In genomic region chr19:34906772-34907171, GRCm38 (mm10) we compare ENCODE assay signal across 14 mouse cellular contexts.
"Had no signal": no experiment of that assay in that cellular context is flagged by ENCODE, and none has a peak within 500 bp of the region (broad histone marks: within the 10 kb centered on the region; RNA-seq: fewer than 3 reads in every experiment).

No protein-coding gene starts in this region.

- H3K4me2 ChIP-seq: limb, embryonic 15.5 days; liver, embryonic 12.5 days; lung, embryonic 14.5 days; neural tube, embryonic 13.5 days had no signal

- DNase-seq: kidney, postnatal 25 days; lung, embryonic 14.5 days; lung, postnatal 10 days; lung, postnatal 4 days; midbrain, embryonic 14.5 days; retina, postnatal 1 day; right cerebral cortex, postnatal 4 days; spleen, adult 18-20 months; thymus, adult 18-20 months; thymus, postnatal 14 days had no signal

- H3K4me3 ChIP-seq: limb, embryonic 15.5 days; liver, embryonic 12.5 days; midbrain, embryonic 10.5 days; neural tube, embryonic 13.5 days had no signal

- H3K27ac ChIP-seq: limb, embryonic 15.5 days; liver, embryonic 12.5 days; midbrain, embryonic 10.5 days; neural tube, embryonic 13.5 days had no signal

- H3K9me3 ChIP-seq: limb, embryonic 15.5 days; liver, embryonic 12.5 days; midbrain, embryonic 10.5 days; neural tube, embryonic 13.5 days had no signal

- H3K27me3 ChIP-seq: limb, embryonic 15.5 days; liver, embryonic 12.5 days; neural tube, embryonic 13.5 days had no signal

- H3K4me1 ChIP-seq: limb, embryonic 15.5 days had no signal

- H3K36me3 ChIP-seq: limb, embryonic 15.5 days; liver, embryonic 12.5 days; midbrain, embryonic 10.5 days; neural tube, embryonic 13.5 days had no signal

- ATAC-seq: liver, embryonic 12.5 days had no signal

- H3K9ac ChIP-seq: limb, embryonic 15.5 days; liver, embryonic 12.5 days; lung, embryonic 14.5 days; neural tube, embryonic 13.5 days had no signal
